Mouse (Mus musculus) ES-E14 (cell line): ENCODE measurements around the gene Psmd7.

Source experiments
- CHD2 ChIP-seq: IDR thresholded peaks from 2 replicates; pipeline ENCODE4 v1.6.1; 2014; ENCODE audit warnings: mild to moderate bottlenecking, low read depth, low read length, inconsistent platforms
- HCFC1 ChIP-seq: IDR thresholded peaks from 2 replicates; pipeline ENCODE4 v1.6.1; 2012; ENCODE audit warnings: low read length, inconsistent platforms, borderline replicate concordance; ENCODE audit not compliant: insufficient read depth
- ZC3H11A ChIP-seq: IDR thresholded peaks from 2 replicates; pipeline ENCODE4 v1.6.1; 2012; ENCODE audit warnings: low read depth, mild to moderate bottlenecking, inconsistent platforms, low read length, borderline replicate concordance
- ZNF384 ChIP-seq: IDR thresholded peaks from 2 replicates; pipeline ENCODE4 v1.6.1; 2012; ENCODE audit warnings: low read depth, low read length, inconsistent platforms

DNA sequence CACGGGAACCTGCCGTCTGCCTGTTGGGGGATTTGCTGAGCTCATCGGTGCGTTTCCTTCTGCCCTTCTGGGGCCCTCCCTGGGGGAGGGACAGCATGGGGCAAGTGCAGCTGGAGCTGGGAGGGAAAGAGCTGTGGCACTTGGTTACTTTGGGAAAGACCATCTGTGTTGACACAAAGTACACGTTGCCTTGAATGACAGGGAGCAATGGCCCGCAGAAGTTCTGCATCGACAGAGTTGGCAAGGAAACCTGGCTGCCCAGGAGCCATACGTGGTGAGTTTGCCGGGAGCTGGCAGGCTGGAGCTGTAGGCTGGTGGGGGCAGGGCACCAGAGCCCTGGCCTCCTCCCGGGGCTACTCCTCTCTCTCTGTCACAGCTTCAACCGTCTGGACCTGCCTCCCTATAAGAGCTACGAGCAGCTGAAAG, 31.7 kb downstream of the Psmd7 start:
- TF ChIP-seq CHD2 (no peak), ZC3H11A (no peak), HCFC1 (no peak), ZNF384 (no peak)
